Mouse (Mus musculus) brain, embryonic 18.5 days (tissue): ENCODE measurements around the gene Reep3.
A peak's percentile ranks its signal among the peaks of the same experiment; 100 is the strongest.

ENCODE experiments used
- DNase-seq: peaks from one replicate; pipeline ENCODE4 v3.0.0-alpha.2; 2012; ENCODE audit warnings: low read depth, low spot score

Reep3 gene

GRCm38 (mm10) chr10:66973866-66974265 is 122.9 kb downstream of the Reep3 start:
- no peak for DNase-seq

GRCm38 (mm10) chr10:66973274-66973673 is 123.5 kb downstream of the Reep3 start:
- no peak for DNase-seq

- DNase-seq = no peak
Measured at GRCm38 (mm10) chr10:66970336-66971115, 126.2 kb downstream of the Reep3 start.

- no peak for DNase-seq
Measured at GRCm38 (mm10) chr10:66969581-66969980, 127.2 kb downstream of the Reep3 start.

GRCm38 (mm10) chr10:66969081-66969480 is 127.7 kb downstream of the Reep3 start:
- DNase-seq = no peak

- DNase-seq = no peak
Measured at GRCm38 (mm10) chr10:66968541-66968940, 128.2 kb downstream of the Reep3 start.

GRCm38 (mm10) chr10:66966391-66967109 is 130.2 kb downstream of the Reep3 start:
- peak; percentile 42 for DNase-seq

- no peak for DNase-seq
Measured at GRCm38 (mm10) chr10:66960136-66960535, 136.6 kb downstream of the Reep3 start.
